Mouse (Mus musculus) erythroid progenitor cell, adult 5-6 weeks (primary cell): Measurements from ENCODE around the gene Bad. TPM values are rescaled to one million over a fixed set of nuclear protein-coding genes. Genes with fewer than 3 reads are reported as not detected.
A peak's percentile ranks its signal among the peaks of the same experiment; 100 is the strongest.
"Not testable (repeated sequence)": the region's sequence is repeated elsewhere in the genome, so short reads cannot be mapped to it uniquely, and the experiment has no call there.

ENCODE experiments used
- ATAC-seq: replicated peaks from 2 replicates; pipeline ENCODE4 v1.8.0; 2016; ENCODE audit warnings: moderate number of reproducible peaks, mild to moderate bottlenecking, moderate TSS enrichment, inconsistent platforms; ENCODE audit not compliant: poor library complexity, low FRiP score, severe bottlenecking
- total RNA-seq, 2 experiments: library from RNA; stranded (forward) in 1 of 2; stranded (reverse) in 1 of 2; fragments of 150-400 nt in 1 of 2; fragments of 186-747, 209-891 nt in 1 of 2; gene quantifications; 2 replicates each; pipeline versions ENCODE4 v1.2.3 to v1.2.4; 2015 to 2017; ENCODE audit warnings: low replicate concordance in 2 of 2

The Bad gene
- total RNA-seq (2015; ENCODE audit: low replicate concordance) (2.9 and 5.0 TPM in 2 replicates), total RNA-seq (2017; ENCODE audit: low replicate concordance) (6.3 and 10.9 TPM in 2 replicates)

DNA sequence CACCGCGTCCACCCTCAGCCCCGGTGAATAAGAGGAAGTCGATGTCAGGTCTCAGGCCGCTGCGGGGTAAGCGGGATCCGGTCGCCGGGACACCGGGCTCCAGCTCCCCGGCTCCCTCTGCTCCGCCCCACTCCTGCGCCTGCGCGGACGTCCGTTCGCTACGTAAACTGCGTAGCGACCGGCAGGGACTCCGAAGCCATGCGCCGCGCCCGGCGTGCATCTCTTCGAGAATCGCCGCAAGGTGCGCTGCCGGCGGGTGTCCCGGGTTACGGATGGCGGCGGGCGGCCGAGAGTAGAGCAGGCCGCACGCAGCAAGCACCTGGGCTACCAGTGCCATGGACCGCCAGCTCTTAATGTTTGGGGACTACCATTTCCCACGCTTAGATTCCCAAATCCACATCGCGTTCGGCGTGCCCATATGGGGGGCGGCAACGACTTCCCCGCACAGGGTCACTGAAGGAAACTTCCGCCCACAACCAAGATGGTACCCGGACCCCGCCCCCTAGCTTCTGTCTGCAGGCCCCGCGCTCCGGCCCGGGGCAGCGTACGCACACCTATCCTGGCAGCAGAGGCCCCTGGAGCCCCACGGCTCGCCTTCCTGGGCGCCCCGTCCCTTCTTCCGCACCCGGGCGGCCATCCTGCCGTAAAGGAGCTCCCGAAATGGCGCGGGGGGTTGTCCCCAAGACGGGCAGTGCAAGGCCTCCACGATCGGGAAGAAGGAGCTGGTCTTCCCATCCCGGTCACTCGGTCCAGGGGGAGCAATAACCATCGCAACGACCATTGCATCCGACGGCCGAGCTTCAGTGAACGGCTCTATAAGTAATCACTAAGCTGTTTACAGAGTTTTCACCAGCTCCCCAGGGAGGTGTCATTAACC, at the start of gene Bad:
Gene Bad, plus strand, starts transcription at position 490 of the 877 bp plus-strand sequence.
- peak; percentile 73 for ATAC-seq

DNA sequence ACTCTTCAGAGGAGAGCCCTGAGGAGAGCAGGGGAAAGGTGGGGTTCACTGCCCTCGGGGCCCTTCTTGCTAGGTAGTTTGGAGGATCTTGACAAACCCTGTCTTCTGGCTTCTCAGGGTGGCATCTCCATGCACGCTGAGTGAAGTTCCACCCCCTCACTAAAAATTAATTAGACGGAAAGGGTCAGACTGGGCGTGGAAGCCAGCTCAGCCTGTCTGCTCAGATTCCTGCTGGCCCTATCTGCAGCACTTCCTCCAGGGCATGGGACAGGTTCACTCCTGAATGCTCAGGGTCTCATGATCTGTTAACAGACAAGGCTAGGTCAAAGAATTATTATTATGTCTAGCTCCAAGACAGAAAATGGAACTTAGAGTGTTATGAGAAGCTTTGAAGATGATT, 49.1 kb upstream of the Bad start:
- no peak for ATAC-seq

DNA sequence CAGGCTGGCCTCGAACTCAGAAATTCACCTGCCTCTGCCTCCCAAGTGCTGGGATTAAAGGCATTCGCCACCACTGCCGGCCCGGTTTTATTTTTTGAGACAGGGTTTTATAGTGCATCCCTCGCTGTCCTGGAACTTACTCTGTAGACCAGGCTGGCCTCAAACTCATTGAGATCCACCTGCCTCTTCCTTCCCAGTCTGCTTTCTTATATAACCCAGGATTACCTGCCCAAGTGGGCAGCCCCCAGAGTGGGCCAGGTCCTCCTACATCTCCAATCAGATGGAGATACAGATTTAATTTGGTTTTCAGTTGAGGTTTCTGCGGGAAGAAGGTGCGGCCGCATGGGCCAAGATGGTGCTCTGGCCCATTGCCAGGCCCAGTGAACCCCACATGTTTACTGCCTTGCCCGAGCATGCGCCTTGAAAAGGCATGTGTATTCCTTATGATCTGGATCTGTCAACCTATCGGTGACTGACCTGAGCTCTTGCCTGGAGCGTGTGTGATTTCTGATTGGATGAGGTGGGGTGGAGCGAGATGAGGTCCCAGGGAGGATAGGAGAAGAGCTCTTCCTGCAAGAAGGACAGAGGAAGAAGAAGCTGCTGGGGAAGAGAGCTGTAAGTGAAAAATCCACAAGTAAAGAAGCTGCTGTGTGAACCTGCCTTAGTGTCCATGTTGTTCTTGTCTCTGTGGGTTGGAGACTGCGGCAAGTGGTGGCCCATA, 47.8 kb upstream of the Bad start:
- ATAC-seq: no peak

DNA sequence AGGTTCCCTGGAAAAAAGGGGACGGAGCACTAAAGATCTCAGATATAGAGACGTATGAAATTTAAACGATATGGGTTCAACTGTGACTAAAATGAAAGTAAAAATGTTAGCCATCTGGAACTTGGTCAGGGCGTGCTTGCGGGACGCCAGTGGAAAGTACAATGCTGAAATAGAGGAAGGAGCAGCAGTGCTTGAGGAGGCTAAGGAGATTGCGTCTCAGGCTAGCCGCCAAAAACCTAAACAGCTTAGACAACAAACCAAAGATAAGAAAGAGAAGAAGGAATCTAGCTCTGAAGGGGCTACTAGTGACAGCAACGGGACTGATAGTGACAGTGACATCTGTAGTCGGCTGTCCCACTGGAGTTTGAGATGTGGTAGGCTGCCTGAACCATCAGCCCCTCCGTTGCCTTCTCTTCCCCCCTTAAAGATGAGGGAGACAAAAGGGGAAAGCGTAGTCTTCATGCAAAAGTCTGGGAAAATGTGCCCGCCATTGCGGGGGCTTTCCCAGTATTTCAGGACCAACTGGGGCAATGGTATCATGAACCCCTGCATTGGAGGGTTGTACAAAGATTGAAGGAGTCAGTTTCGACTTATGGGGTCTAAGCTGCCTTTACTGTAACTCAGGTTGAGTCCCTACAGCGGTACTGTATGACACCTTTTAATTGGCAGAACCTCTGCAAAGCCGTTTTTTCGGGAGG, 45.9 kb upstream of the Bad start:
- not testable (repeated sequence) for ATAC-seq

DNA sequence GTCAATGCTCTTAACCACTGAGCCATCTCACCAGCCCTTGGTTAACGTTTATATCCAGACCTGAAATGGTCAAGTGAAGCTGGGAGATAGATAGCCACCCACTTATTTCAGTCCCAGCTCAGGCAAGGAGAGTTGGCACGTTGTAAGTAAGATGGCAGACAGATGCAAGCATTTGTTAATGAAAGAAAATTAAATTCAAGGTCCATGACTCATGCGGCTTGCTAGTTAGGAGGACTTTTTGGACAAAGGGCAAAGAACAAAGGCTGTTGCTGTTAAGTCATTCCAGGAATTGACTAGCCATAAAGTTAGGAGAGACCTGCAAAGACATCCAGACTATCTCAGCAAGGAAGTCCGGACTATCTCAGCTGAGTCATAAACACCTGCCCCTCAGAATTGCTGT, 42.0 kb upstream of the Bad start:
- ATAC-seq: no peak

DNA sequence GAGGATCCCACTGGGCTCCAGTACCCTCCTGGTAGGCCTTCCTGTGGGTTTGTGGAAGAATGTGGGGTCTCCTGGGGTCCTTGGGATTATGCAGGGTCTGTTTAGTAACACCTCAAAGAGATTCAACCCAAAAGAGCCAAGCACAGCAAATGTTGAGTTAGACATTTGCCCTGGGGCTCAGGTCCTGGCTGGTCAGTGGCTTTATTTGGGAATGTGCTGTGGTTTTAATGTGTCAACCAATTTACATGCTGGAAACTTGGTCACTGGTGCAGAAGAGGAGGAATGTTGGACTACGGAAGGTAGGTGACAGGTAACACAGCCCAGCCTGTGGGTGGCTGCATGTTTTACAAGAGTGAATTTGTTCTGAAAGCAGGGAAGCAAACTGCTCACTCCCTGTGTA, 38.6 kb upstream of the Bad start:
- no peak for ATAC-seq

DNA sequence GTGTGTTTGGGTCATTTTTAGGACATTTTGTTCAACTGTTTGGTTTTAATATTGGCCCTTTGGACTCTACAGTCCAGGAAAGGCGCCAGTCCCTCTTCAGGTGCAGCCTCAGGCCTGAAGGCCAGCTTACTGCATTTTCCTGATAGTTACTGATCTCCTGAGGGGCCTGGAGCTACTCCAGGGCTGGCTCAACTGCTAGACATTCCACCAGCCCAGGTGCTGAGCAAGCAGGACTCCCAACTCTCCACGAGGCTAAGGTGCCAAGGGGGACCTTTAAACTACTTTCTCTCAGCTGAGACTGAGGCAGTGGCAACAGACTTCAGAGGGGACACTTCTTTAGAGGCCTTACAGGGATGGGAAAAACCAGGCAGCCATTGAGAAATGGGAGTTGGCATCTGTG, 36.8 kb upstream of the Bad start:
- ATAC-seq: no peak

DNA sequence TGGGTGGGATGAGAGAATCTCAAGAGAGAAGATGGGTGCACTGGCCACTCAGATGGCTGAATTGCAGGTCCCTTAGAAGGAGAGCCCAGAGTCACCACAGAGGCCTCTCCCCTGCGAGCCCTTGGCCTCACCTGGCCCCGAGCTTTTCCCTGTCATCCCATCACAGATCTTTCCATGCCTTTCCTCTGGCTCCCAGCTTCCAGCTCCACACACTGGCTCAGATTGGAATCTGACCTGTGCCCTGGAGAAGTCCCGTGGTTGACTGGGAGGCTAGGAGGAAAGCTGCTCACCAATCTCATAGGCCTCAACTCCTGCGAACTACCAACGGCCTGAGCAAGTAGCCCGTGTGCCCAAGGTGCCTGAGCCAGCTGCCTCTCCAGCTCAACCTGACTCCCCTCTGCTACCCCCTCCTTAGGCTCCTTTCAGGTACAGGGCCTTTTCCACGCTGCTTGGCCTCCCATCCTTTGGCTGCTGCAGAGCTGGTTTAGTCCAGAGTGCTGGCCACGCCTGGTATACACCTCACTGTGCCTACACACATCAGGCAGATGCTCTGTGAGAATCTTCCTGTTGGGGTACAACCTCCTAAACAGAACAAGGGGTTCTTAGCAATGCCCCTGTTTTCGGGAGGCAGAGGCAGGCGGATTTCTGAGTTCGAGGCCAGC, 36.0 kb upstream of the Bad start:
- no peak for ATAC-seq

DNA sequence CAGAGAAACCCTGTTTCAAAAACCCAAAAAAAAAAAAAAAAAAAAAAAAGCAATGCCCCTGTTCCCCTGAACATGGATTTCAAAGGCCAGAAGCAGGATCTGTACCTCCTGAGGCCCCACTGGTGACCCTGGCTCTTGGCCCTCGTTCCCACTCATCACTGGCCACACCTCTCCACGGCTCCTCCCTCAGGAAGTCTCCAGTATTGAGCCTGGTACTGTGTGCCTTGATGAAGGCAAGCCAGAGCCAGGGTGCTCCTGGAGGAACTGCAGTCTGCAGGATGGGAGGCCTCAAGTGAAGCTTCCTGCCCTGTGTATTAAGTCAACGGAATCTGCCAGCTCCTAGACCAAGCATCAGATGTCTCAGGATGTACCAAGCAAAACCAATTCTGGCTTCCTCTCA, 35.5 kb upstream of the Bad start:
- no peak for ATAC-seq

DNA sequence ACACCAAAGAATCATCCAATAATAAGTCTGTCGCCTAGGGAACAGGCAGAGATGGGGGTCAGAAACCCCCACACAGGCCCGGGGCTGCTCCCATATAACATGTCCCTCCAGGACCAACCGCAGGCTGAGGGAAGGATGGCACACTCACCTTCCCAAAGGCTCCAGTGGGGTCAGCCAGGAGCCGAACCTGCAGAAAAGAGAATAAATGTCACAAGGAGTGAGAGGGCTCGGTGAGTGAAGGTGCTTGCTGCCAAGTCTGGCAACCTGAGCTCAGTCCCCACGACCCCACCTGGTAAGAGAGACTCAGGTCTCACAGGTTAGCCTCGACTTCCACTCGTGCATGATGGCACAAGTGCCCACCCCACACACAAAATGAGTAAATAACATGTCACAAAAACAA, 34.6 kb upstream of the Bad start:
- no peak for ATAC-seq

DNA sequence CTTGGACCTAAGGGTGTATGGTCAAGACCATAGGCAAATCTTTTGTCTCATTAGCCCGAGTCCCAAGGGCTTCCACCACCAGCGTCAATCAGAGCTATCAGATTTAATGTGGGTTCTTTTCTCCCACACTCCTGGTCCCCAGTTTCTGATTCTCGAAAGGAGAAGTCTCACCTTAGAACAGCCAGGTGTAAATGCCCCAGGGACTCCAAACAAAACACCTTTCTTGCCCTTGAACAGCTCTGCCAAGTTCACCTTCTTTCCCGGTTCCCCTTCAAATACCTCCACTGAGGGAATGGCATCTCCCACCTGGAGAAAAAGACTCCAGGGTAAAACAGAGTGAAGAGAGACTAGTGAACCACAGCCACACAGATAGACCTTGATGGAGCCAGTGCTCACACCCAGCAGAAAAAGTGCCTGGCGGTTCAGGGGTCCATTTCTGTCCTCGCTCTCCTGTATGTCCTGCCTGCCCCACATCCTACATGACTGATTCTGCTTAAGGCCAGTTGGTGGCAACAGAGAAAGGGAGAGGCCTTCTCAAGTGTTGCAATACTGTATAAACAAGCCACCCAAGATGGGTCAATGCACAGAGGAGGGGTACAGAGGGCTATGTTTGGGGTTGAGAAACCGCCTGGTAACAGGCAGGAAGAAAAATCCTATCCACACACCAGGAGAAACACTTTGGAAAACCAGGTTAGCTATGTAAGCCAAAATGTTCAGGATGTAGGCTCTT, 33.7 kb upstream of the Bad start:
- ATAC-seq: no peak

DNA sequence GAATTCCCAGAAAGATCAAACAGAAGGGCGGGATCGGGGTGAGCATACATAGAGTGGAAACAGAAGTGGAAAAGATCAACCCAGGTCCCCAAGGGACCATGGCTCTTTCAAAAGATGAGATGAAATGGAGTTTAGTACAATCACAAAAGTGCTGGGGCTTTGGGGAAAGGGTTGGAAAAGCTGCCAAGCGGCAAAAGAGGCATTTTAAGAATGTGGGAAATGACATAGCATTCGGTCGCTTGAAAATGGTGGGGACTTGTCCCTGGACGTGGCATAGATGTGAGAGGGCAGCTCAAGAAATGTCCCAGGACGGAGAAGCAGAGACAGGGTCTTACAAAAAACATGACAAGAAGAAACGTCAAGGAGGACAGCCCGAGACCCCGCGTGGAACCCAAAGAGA, 32.6 kb upstream of the Bad start:
- ATAC-seq: no peak

DNA sequence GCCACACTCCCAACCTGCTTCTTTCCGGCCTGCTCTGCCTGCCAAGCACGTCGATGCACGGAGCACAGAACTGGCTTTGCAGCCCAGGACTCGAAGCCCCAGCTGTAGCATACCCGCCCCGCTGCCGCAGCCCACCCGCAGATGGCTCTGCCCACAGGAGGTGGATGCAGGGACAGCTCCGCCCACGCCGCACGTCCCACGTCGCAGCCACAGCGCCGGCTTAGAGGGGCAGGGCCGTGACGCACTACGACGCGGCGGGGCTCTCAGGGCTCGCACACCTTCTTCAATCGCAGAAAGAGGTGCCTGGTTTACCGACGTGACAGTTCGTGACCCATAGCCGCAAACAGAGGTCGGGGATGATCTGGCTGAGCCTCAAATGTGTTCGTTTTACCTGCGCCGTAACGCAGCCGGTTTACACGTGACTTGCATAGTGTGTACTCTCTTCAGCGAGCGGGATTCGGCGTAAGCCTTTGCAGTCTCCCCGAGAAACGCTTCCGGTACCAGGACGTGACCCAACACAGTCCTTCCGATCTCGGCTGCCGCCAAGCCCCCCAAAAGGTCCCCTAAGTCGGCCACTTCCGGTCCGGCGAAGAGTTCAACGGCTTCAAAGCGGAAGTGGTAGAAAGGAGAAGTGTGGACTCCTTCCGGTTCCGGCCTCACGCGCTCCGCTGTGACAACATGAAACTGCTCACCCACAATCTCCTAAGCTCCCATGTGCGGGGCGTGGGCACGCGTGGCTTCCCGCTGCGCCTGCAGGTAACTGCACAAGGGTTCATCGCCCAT, 32.0 kb upstream of the Bad start, which contains the start of the genes Trmt112 and Prdx5:
Gene Trmt112, plus strand, starts transcription at position 192 of the 783 bp plus-strand sequence.
Gene Prdx5, minus strand, starts transcription at position 600 of the 783 bp plus-strand sequence.
- peak; percentile 93 for ATAC-seq

DNA sequence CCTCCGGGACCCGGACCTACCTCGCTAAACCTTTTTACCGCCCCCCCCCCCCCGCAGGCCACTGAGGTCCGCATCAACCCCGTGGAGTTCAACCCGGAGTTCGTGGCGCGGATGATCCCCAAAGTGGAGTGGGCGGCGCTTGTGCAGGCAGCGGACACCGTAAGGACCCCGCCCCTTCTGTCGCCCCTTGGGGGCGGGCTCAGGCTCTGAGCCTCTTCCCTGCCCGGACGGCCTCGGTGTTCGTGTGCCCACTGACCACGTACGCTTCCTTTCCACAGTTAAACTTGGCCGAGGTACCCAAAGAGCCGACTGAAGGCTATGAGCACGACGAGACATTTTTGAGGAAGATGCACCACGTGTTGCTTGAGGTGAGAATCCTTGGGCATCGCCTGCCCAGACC, 31.4 kb upstream of the Bad start:
- ATAC-seq: peak; percentile 50

DNA sequence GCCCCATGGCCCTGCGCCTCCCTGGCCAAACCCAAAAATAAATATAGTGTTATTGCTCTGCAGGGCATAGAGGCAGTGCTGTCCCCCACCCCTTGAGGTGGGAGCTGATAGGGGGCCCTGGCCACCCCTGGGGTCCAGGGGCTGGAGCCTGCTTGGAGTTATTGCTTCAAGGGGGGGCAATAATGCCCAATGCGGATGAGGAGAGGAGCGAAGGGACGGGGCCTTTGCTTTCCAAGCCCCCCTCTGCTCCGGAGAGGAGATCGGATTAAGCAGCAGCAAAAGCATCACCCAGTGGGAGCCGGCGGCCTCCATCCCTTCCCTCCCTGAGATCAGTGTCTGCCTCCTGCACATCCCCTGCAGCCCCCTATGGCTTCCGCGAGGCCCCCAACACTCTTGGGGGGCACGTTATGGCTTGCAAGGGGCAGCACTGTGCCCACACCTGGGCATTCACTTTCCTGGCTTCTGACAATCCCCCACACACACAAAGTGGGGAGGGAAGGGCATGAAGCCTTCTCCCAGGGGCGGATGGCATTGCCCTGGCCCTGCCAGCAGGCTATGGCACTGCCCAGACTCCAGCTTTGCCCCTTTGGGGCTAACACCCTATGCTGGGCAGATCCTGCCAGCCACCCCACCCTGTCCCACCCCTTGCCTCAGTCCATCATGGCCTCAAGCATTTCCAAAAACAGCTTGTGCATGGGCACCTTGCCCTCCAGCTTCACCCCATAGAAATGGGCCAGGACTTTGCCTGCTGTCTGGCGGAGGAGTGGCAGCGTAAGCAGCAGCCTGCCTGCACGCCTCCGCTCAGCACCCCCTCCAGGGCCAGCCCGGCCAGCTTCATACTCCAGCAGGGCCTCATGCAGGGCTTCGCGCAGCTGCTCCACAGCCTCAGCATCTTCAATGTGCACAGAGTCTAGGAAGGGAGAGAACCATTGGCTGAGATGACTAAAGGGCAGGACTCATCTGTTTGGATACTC, 30.3 kb upstream of the Bad start:
- ATAC-seq: no peak

DNA sequence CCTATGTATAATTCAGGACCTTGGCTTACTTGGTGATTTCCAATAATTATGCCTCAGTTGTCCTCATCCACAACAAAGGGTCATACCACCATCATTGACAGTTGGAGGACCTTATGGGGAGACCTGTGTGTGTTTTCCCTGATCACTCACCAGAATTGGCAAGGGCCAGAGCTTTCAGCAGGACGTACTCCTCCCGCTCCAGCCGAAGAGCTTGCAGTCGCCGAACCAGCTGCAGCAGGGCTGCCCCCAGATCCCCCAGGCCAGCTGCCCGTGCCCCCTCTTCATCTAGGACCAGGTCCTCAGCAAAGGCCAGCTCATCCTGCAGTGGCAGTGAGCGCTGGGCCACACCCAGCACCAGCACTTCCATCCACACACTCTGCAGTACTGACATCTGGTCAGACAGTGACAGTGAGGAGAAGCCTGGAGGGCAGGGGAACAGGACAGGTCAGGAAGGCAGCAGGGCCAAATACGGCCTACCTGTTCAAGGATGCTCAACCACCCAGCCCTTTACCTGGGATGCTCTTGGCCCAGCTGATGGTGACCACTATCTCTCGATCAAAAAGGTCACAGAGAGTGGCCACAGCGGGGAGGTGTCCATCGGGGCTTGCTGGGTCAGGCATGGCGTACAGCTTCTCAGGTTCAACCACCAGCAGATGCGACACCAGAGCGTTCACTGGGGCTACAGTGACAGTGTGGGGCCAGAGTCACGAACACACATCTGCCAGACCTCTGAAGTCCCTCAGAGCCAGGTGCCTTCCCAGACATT, 29.3 kb upstream of the Bad start:
- no peak for ATAC-seq

DNA sequence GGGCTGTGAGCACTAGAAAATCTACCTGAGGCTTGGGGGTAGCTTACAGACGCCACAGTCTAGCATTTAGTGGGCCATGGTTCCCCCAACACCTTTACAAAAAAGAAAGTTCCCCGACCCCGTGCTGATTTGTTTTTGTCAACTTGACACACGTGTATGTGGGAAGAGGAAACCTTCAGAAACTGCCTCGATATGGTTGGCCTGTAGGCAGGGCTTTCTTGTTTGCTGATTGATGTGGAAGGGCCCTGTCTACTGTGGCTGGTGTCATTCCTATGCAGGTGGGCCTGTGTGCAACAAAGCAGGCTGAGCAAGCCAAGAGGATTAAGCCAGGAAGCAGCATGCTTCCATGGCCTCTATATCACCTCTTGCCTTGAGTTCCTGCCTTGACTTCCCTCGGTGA, 28.6 kb upstream of the Bad start:
- ATAC-seq: no peak
